Mouse (Mus musculus): ENCODE data around the gene Abcb4. TPM values are rescaled to one million over a fixed set of nuclear protein-coding genes. Genes with fewer than 3 reads are reported as not detected.

Abcb4 gene
- polyA plus RNA-seq, 1 experiment, result 0.45 TPM

DNA sequence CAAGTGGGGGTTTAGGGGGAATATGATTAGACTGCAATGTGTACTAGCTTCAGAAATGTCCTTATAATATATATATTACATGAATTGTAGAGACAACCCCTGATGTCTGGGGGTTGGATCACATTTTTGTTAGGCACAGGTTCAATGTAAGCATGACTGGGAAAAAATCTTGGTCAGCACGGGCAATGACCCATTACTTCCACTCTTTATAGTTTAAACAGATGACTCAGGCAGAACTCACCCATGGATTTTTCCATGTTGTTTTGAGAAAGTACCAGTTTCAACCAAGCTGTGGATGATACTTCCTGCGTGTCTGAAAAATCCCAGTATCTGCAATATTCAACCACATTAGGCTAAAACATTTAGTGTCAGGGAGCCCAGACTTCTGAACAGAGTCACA lies 16.4 kb upstream of the Abcb4 start:
- TF ChIP-seq CTCF (IDR thresholded peaks at IDR 0.05; ENCODE audit: borderline replicate concordance, extremely low read depth, insufficient read depth, insufficient read length), result no peak
- TF ChIP-seq POLR2A (IDR thresholded peaks at IDR 0.05; ENCODE audit: borderline replicate concordance, extremely low read depth, insufficient read depth, insufficient read length, poor library complexity, severe bottlenecking), result no peak
- DNase-seq (ENCODE audit: low read depth), result no peak

DNA sequence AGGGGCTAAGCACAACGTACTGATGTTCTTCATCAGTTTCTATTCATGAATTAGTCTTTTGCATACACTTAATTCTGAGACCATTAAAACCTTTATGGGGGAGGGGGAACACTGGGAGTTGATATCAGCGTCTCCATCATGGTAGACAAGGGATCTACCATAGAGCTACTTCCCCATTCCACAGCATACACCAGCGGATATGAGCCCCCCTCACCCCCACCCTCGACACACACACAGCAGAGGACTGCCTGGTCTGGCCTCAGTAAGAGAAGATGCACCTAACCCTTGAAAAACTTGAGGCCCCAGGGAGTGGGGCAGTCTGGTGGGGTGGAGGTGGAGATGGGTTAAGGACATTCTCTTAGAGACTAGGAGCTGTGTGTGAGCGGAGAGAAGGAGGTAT lies 15.7 kb upstream of the Abcb4 start:
- TF ChIP-seq POLR2A (IDR thresholded peaks at IDR 0.05; ENCODE audit: borderline replicate concordance, extremely low read depth, insufficient read depth, insufficient read length, poor library complexity, severe bottlenecking), result no peak
- no peak for TF ChIP-seq CTCF (IDR thresholded peaks at IDR 0.05; ENCODE audit: borderline replicate concordance, extremely low read depth, insufficient read depth, insufficient read length)
- no peak for DNase-seq (ENCODE audit: low read depth)

DNA sequence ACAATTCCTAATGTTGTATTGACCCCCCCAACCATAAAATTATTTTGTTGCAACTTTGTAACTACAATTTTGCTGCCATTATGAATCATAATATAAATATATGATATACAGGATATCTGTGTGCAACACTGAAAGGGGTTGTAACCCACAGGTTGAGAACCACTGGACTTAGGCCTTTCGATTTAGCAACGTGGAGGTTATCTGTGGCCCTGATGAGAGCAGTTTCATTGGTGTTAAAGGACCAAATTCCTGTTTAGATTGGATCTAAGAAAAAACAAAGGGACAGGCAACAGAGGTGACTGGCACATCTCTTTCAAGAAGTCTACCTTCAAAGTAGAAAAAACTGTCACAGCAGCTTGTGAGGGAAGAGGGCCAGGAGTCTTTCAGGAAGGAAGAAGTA lies 7.7 kb upstream of the Abcb4 start:
- no peak for TF ChIP-seq POLR2A (IDR thresholded peaks at IDR 0.05; ENCODE audit: borderline replicate concordance, extremely low read depth, insufficient read depth, insufficient read length, poor library complexity, severe bottlenecking)
- no peak for TF ChIP-seq CTCF (IDR thresholded peaks at IDR 0.05; ENCODE audit: borderline replicate concordance, extremely low read depth, insufficient read depth, insufficient read length)
- no peak for DNase-seq (ENCODE audit: low read depth)

DNA sequence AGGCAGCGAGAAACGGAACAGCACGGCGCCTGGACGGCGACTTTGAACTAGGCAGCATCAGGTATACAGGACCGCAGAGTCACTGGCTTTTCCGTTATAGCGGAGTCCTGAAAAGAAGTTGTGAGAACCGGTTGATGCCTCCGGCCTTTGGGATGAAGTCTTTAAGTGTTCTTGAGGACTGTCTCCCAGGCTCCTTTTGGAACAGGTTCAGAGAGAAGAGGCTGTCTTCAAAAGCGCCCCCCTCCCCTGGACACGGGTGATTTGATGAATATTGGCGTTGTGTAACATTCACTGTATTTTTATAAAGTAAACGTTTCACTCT lies 548 bp downstream of the Abcb4 start:
- no peak for DNase-seq (ENCODE audit: low read depth)
- TF ChIP-seq CTCF (IDR thresholded peaks at IDR 0.05; ENCODE audit: borderline replicate concordance, extremely low read depth, insufficient read depth, insufficient read length) (no peak), POLR2A (IDR thresholded peaks at IDR 0.05; ENCODE audit: borderline replicate concordance, extremely low read depth, insufficient read depth, insufficient read length, poor library complexity, severe bottlenecking) (no peak)

DNA sequence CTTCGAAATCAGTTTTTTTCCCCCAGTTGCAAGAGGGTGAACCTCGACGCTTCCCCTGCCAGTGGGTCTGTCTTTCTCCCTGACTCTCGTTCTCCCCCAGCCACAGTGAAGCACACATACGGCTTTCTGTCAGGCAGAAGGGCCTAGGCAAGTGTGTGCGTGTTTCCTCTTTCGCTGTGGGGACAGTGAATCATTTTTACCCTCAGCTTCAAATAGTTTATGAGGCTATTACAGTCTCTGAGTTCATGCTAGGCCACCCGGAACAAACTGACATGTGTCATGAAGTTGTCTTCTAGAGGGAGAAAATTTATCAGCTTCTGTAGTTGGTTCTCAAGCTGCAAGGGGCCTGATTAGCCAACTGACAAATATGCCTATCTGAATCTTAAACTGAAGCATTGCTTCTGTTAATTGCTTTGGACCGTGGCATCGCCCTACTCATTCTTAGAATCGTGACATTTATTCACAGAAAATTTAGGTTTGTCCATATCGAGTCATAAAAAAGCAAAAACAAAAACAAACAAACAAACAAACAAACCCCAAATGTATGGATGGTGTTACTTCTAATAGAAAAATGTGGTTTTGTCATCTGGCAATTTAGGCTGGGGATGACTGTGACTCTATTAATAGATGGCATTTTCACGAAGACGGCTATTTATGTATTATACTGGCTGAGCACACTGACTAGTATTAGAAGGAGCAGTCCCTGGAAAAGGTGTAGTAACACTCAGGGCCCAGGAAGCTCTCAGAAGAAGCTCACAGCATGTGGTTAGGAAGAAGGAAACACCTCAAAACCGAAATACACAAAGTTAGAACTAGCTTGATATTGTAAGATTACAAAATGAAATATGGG lies 1.3 kb downstream of the Abcb4 start:
- no peak for DNase-seq (ENCODE audit: low read depth)
- TF ChIP-seq CTCF (IDR thresholded peaks at IDR 0.05; ENCODE audit: borderline replicate concordance, extremely low read depth, insufficient read depth, insufficient read length), result no peak
- no peak for TF ChIP-seq POLR2A (IDR thresholded peaks at IDR 0.05; ENCODE audit: borderline replicate concordance, extremely low read depth, insufficient read depth, insufficient read length, poor library complexity, severe bottlenecking)

DNA sequence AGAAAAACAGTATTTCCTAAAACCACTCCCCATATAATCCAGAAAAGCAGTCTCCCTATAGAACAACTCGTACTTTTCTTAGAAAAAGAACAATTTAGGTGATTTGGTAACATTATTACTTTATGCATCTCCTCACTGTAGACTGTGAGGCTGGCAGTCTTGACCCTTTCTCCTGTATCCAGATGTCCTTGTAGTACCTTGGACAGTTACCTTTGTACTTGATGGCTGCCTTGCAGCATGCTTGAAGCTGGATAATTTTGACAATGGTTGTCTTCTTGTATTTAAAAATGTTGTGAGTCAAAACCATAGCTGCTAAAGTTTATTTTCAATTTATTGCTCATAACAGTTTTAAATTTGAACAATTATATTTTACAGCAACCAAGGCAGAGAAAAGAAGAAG lies 2.7 kb downstream of the Abcb4 start:
- TF ChIP-seq CTCF (IDR thresholded peaks at IDR 0.05; ENCODE audit: borderline replicate concordance, extremely low read depth, insufficient read depth, insufficient read length) (no peak), POLR2A (IDR thresholded peaks at IDR 0.05; ENCODE audit: borderline replicate concordance, extremely low read depth, insufficient read depth, insufficient read length, poor library complexity, severe bottlenecking) (no peak)

DNA sequence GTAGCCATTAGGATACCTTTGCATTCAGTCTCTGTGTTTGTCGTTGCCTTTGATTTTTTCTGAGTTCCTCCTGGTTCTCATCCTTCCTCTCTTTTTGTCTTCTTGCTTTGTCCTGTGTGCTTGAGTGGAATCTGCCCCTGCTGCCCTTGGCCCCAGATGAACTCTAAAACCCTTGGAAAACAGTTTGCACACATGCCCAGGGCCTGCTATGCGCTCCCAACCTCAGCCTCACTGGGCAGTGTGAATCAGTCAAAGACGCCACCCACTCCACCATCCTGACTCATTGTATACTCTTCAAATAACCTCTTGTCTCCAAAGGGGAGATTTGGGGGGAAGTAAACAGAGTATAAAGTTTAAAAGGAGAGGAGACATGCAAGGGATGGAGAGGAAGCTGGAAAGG lies 4.7 kb downstream of the Abcb4 start:
- DNase-seq (ENCODE audit: low read depth), result no peak
- no peak for TF ChIP-seq CTCF (IDR thresholded peaks at IDR 0.05; ENCODE audit: borderline replicate concordance, extremely low read depth, insufficient read depth, insufficient read length)
- TF ChIP-seq POLR2A (IDR thresholded peaks at IDR 0.05; ENCODE audit: borderline replicate concordance, extremely low read depth, insufficient read depth, insufficient read length, poor library complexity, severe bottlenecking), result no peak

More for the DNA sequence above, 2.7 kb downstream of the Abcb4 start:
- DNase-seq (ENCODE audit: low read depth), result no peak

DNA sequence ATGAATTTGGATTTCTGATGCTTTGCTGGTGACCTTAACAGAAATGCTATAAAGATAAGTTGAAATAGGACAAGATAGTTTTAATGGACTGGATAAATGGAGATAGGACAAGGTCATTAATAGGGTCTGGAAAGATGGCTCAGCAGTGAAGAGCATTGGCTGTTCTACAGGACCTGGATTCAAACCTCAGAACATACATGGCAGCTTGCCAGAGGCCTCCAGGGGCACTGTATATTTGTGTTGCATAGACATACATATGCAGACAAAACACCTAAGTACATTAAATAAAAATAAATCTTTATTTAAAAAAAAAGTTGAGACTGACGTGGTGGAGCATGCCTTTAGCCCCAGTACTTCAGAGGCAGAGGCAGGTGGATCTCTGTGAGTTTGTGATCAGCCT lies 7.5 kb downstream of the Abcb4 start:
- no peak for DNase-seq (ENCODE audit: low read depth)
- TF ChIP-seq CTCF (IDR thresholded peaks at IDR 0.05; ENCODE audit: borderline replicate concordance, extremely low read depth, insufficient read depth, insufficient read length) (no peak), POLR2A (IDR thresholded peaks at IDR 0.05; ENCODE audit: borderline replicate concordance, extremely low read depth, insufficient read depth, insufficient read length, poor library complexity, severe bottlenecking) (no peak)

DNA sequence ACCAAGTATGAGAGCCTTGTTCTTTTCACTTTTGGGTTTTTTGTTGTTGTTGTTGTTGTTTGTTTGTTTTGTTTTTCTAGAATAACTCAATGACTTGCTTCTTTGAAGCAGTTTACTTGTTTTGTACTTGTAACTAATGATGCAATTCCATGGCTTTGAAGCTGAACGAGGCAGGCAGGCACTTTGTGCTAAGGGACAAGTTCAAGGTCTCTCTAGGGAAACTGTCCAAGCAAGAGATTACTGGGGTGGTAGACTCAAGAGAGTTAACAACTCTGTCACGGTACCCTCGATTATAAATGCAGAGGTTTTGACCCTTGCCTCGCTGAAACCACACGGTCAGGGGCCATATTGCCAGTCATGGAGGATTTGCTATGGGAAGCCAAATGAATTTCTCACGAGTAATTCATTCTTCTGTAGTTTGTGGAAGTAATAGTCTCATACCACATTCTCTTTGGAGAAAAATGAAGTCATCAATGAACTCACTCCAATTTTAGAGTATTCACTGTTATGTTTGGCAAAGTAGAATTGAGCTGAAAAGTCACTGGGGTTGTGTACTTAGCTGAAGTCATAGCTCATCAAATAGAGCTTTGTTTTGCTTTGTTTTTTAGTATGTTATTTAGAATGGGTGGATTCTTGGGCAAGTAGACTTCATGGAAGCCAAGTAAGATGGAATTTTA lies 8.8 kb downstream of the Abcb4 start:
- no peak for DNase-seq (ENCODE audit: low read depth)
- TF ChIP-seq POLR2A (IDR thresholded peaks at IDR 0.05; ENCODE audit: borderline replicate concordance, extremely low read depth, insufficient read depth, insufficient read length, poor library complexity, severe bottlenecking) (no peak), CTCF (IDR thresholded peaks at IDR 0.05; ENCODE audit: borderline replicate concordance, extremely low read depth, insufficient read depth, insufficient read length) (no peak)

DNA sequence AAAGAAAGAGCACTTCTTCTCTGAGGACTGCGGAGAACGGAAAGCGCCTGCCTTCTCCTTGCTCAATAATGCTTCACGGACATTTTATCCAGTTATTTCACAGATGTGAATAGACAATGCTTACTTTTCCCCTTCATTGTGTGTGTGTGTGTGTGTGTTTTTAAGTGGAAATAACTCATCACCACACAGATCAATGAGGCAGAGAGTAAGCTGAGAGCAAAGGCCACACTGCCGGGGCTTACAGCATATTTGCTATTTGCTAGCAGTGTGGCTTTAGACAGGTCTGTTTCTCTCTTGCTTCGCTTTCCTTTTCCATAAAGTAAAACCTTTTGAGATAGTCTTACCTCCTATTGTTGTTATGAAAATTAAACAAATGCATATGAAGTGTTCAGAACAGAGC lies 11.0 kb downstream of the Abcb4 start:
- peak; percentile 31 for DNase-seq (ENCODE audit: low read depth)
- TF ChIP-seq CTCF (IDR thresholded peaks at IDR 0.05; ENCODE audit: borderline replicate concordance, extremely low read depth, insufficient read depth, insufficient read length), result no peak
- TF ChIP-seq POLR2A (IDR thresholded peaks at IDR 0.05; ENCODE audit: borderline replicate concordance, extremely low read depth, insufficient read depth, insufficient read length, poor library complexity, severe bottlenecking), result no peak

DNA sequence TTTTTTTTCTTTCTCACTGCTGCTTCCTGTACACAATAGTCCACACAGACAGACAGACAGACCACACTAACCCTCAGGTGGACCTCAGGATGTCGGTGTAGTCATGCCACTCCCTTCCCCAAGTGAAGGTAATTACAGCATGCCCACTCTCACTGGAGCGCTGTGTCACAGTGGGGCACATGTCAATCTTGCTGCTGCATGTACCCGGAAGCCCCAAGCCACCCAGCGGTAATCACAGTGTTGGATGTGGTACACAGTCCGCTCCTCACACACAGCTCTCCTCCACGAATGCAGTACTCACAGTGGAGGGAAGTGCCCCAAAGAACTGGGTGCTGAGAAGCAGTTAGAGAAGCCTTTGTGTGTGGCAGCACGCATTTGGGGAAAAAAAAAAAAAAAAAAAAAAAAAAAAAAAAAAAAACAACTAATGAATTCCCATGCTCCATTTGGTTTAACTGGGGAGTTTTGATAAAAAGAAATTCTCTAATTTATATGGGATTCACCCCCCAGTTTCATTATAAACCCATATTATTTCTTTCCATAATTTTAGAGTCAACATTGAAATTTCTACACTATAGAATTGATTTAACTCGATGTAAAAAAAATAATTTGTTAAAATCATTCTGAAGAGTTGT lies 18.2 kb downstream of the Abcb4 start:
- no peak for DNase-seq (ENCODE audit: low read depth)

More for the DNA sequence above, 18.2 kb downstream of the Abcb4 start:
- no peak for TF ChIP-seq CTCF (IDR thresholded peaks at IDR 0.05; ENCODE audit: borderline replicate concordance, extremely low read depth, insufficient read depth, insufficient read length)
- no peak for TF ChIP-seq POLR2A (IDR thresholded peaks at IDR 0.05; ENCODE audit: borderline replicate concordance, extremely low read depth, insufficient read depth, insufficient read length, poor library complexity, severe bottlenecking)
